Mouse (Mus musculus): ENCODE measurements around the gene Gpr15.

DNA sequence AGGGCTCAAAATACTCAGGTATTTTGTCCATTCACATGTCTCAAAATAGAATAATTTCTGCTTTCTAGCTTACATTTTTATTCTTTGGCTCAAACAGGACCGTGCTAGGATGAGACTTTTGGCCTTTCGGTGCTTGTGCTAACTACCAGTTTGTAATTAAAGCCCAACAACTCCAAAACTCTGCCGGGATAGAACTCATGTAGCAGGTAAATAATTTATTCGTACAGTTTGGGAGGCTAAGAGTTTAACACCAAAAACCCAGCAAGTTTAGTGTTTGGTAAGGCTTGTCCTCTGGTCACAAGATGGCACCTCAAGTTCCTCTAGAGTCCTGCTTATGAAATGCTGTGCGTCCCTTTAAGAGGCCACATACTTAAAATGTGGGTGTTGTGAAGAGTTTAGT is 21.9 kb upstream of the Gpr15 start:
- no peak for TF ChIP-seq POLR2A (IDR thresholded peaks at IDR 0.05; ENCODE audit: borderline replicate concordance, extremely low read depth, low read depth, low read length)
- TF ChIP-seq CTCF (IDR thresholded peaks at IDR 0.05; ENCODE audit: insufficient read depth, low read length): no peak
